ENCODE assay signal across 8 mouse cellular contexts in genomic region chr11:113972517-113972872, GRCm38 (mm10).
A peak's percentile ranks its signal among the peaks of the same experiment; 100 is the strongest.
DNase-seq lines count a peak whose midpoint lies in the region; ATAC-seq and TF ChIP-seq lines count a peak whose summit lies in the region.
"Had no signal": no experiment of that assay in that cellular context is flagged by ENCODE, and none has a peak within 500 bp of the region (broad histone marks: within the 10 kb centered on the region; RNA-seq: fewer than 3 reads in every experiment).

No protein-coding gene starts in this region.

- H3K4me3 ChIP-seq in stomach, embryonic 15.5 days (replicated peaks) = no peak overlapping the region
- H3K4me3 ChIP-seq in stomach, postnatal 0 days (ENCODE audit: low read depth, low read length) = no peak overlapping the region
- H3K4me3 ChIP-seq in heart, embryonic 13.5 days = no peak overlapping the region
- H3K4me3 ChIP-seq: embryonic facial prominence, embryonic 15.5 days had no signal

- H3K4me2 ChIP-seq in stomach, embryonic 15.5 days = no peak overlapping the region
- H3K4me2 ChIP-seq in stomach, postnatal 0 days (replicated peaks; ENCODE audit: low read depth) = no peak overlapping the region
- no peak overlapping the region for H3K4me2 ChIP-seq in heart, embryonic 13.5 days
- H3K4me2 ChIP-seq: embryonic facial prominence, embryonic 15.5 days had no signal

- no peaks in the 10 kb centered on the region for H3K27me3 ChIP-seq in stomach, embryonic 15.5 days (replicated peaks)
- H3K27me3 ChIP-seq in stomach, postnatal 0 days (ENCODE audit: control insufficient read depth, insufficient read depth, low read length) = no peaks in the 10 kb centered on the region
- no peaks in the 10 kb centered on the region for H3K27me3 ChIP-seq in heart, embryonic 13.5 days (replicated peaks)
- H3K27me3 ChIP-seq: embryonic facial prominence, embryonic 15.5 days had no signal

- peak; percentile 65; the same call in 1 of the 2 replicates for ATAC-seq in stomach, embryonic 15.5 days (ENCODE audit: insufficient read depth, low FRiP score, low read depth)
- no peak for ATAC-seq in stomach, postnatal 0 days (ENCODE audit: low FRiP score, low TSS enrichment)
- ATAC-seq in heart, embryonic 13.5 days (ENCODE audit: extremely low read depth, insufficient number of reproducible peaks, low FRiP score, low TSS enrichment) = no peak

- H3K36me3 ChIP-seq in stomach, embryonic 15.5 days = no peaks in the 10 kb centered on the region
- no peaks in the 10 kb centered on the region for H3K36me3 ChIP-seq in stomach, postnatal 0 days (ENCODE audit: control insufficient read depth, insufficient read depth, low read length)
- peaks cover 14% of the 10 kb centered on the region for H3K36me3 ChIP-seq in heart, embryonic 13.5 days
- H3K36me3 ChIP-seq: embryonic facial prominence, embryonic 15.5 days had no signal

- peaks cover 5% of the 10 kb centered on the region; the same call in 1 of the 2 replicates for H3K4me1 ChIP-seq in stomach, embryonic 15.5 days
- no peaks in the 10 kb centered on the region for H3K4me1 ChIP-seq in stomach, postnatal 0 days (replicated peaks; ENCODE audit: control insufficient read depth, insufficient read depth)
- peaks cover 28% of the 10 kb centered on the region for H3K4me1 ChIP-seq in heart, embryonic 13.5 days
- H3K4me1 ChIP-seq: embryonic facial prominence, embryonic 15.5 days had no signal

- 66% methylated on average over 3 of the region's 3 CpGs for WGBS in stomach, embryonic 15.5 days
- 69% methylated on average over 3 of the region's 3 CpGs for WGBS in stomach, postnatal 0 days
- WGBS in heart, embryonic 13.5 days = 35% methylated on average over 3 of the region's 3 CpGs

- no peak for TF ChIP-seq CTCF in stomach, postnatal 0 days (IDR thresholded peaks at IDR 0.05; ENCODE audit: low read depth)

- no peak for DNase-seq in stomach, postnatal 0 days (ENCODE audit: low spot score)
- peak; percentile 35 for DNase-seq in kidney, postnatal 14 days
- DNase-seq in layer of hippocampus, adult 8-10 months (ENCODE audit: low spot score in 2 of 2) = no peak
- DNase-seq in left cerebral cortex, postnatal 14 days (ENCODE audit: low spot score in 2 of 2) = no peak
- DNase-seq in spleen, adult 18-20 months = no peak

- no peak for TF ChIP-seq EP300 in stomach, postnatal 0 days (optimal IDR thresholded peaks at IDR 0.05)

- intact Hi-C loops in left cerebral cortex, postnatal 14 days (cut with DNase I) = no loop called here

- 0 out of 2 replicates have a peak, but pooled peaks cover 4% of the 10 kb centered on the region for H3K9me3 ChIP-seq in stomach, embryonic 15.5 days
- peaks cover 3% of the 10 kb centered on the region; the same call in 1 of the 2 replicates for H3K9me3 ChIP-seq in stomach, postnatal 0 days (ENCODE audit: control insufficient read depth, low read length)
- peaks cover 42% of the 10 kb centered on the region for H3K9me3 ChIP-seq in heart, embryonic 13.5 days

- H3K27ac ChIP-seq in stomach, embryonic 15.5 days = no peak overlapping the region
- H3K27ac ChIP-seq in stomach, postnatal 0 days (replicated peaks) = no peak overlapping the region
- peak overlapping the region; percentile 45; the same call in 1 of the 2 replicates for H3K27ac ChIP-seq in heart, embryonic 13.5 days (replicated peaks)
- H3K27ac ChIP-seq: embryonic facial prominence, embryonic 15.5 days had no signal

- no peak overlapping the region for H3K9ac ChIP-seq in stomach, embryonic 15.5 days
- H3K9ac ChIP-seq in stomach, postnatal 0 days (ENCODE audit: low read length) = no peak overlapping the region
- no peak overlapping the region for H3K9ac ChIP-seq in heart, embryonic 13.5 days
- H3K9ac ChIP-seq: embryonic facial prominence, embryonic 15.5 days had no signal
